Mouse (Mus musculus): ENCODE measurements around the gene Mxra7. TPM values are rescaled to one million over a fixed set of nuclear protein-coding genes. Genes with fewer than 3 reads are reported as not detected.
"Not testable (repeated sequence)": the region's sequence is repeated elsewhere in the genome, so short reads cannot be mapped to it uniquely, and the experiment has no call there.

The Mxra7 gene
- 0.74 TPM in 1 of 2 replicates, not detected in the other for total RNA-seq (2017)

GRCm38 (mm10) chr11:116827534-116828165, at the start of gene Mxra7:
Gene Mxra7, minus strand, starts transcription at chr11:116828046.
- ATAC-seq (ENCODE audit: extremely low read depth, insufficient number of reproducible peaks, low FRiP score, poor library complexity, severe bottlenecking) = 0 out of 2 replicates have a peak, but pooled peaks have one; percentile 23

GRCm38 (mm10) chr11:116873987-116874386, 46.1 kb upstream of the Mxra7 start:
- ATAC-seq (ENCODE audit: extremely low read depth, insufficient number of reproducible peaks, low FRiP score, poor library complexity, severe bottlenecking) = no peak

- no peak for ATAC-seq (ENCODE audit: extremely low read depth, insufficient number of reproducible peaks, low FRiP score, poor library complexity, severe bottlenecking)
Measured at GRCm38 (mm10) chr11:116871538-116871937, 43.7 kb upstream of the Mxra7 start.

GRCm38 (mm10) chr11:116869641-116870040, 41.8 kb upstream of the Mxra7 start:
- no peak for ATAC-seq (ENCODE audit: extremely low read depth, insufficient number of reproducible peaks, low FRiP score, poor library complexity, severe bottlenecking)

GRCm38 (mm10) chr11:116869223-116869622, 41.4 kb upstream of the Mxra7 start:
- no peak for ATAC-seq (ENCODE audit: extremely low read depth, insufficient number of reproducible peaks, low FRiP score, poor library complexity, severe bottlenecking)

GRCm38 (mm10) chr11:116868129-116868528, 40.3 kb upstream of the Mxra7 start:
- ATAC-seq (ENCODE audit: extremely low read depth, insufficient number of reproducible peaks, low FRiP score, poor library complexity, severe bottlenecking) = no peak

- no peak for ATAC-seq (ENCODE audit: extremely low read depth, insufficient number of reproducible peaks, low FRiP score, poor library complexity, severe bottlenecking)
Measured at GRCm38 (mm10) chr11:116865945-116866585, 38.2 kb upstream of the Mxra7 start.

- ATAC-seq (ENCODE audit: extremely low read depth, insufficient number of reproducible peaks, low FRiP score, poor library complexity, severe bottlenecking) = no peak
Measured at GRCm38 (mm10) chr11:116864444-116864843, 36.6 kb upstream of the Mxra7 start.

- ATAC-seq (ENCODE audit: extremely low read depth, insufficient number of reproducible peaks, low FRiP score, poor library complexity, severe bottlenecking) = no peak
Measured at GRCm38 (mm10) chr11:116857183-116857850, 29.5 kb upstream of the Mxra7 start.

GRCm38 (mm10) chr11:116854279-116854678, 26.4 kb upstream of the Mxra7 start:
- no peak for ATAC-seq (ENCODE audit: extremely low read depth, insufficient number of reproducible peaks, low FRiP score, poor library complexity, severe bottlenecking)

GRCm38 (mm10) chr11:116853512-116853928, 25.7 kb upstream of the Mxra7 start:
- peak; percentile 63 for ATAC-seq (ENCODE audit: extremely low read depth, insufficient number of reproducible peaks, low FRiP score, poor library complexity, severe bottlenecking)

- ATAC-seq (ENCODE audit: extremely low read depth, insufficient number of reproducible peaks, low FRiP score, poor library complexity, severe bottlenecking) = peak; percentile 79
Measured at GRCm38 (mm10) chr11:116852891-116853511, 25.2 kb upstream of the Mxra7 start, which contains the start of gene Srsf2. Gene Srsf2, minus strand, starts transcription at chr11:116853094.

GRCm38 (mm10) chr11:116852291-116852890, 24.5 kb upstream of the Mxra7 start, which contains the start of gene Mfsd11:
Gene Mfsd11, plus strand, starts transcription at chr11:116852440.
- ATAC-seq (ENCODE audit: extremely low read depth, insufficient number of reproducible peaks, low FRiP score, poor library complexity, severe bottlenecking) = no peak

GRCm38 (mm10) chr11:116851576-116852290, 23.9 kb upstream of the Mxra7 start:
- no peak for ATAC-seq (ENCODE audit: extremely low read depth, insufficient number of reproducible peaks, low FRiP score, poor library complexity, severe bottlenecking)

- ATAC-seq (ENCODE audit: extremely low read depth, insufficient number of reproducible peaks, low FRiP score, poor library complexity, severe bottlenecking) = no peak
Measured at GRCm38 (mm10) chr11:116850833-116851477, 23.1 kb upstream of the Mxra7 start.

- no peak for ATAC-seq (ENCODE audit: extremely low read depth, insufficient number of reproducible peaks, low FRiP score, poor library complexity, severe bottlenecking)
Measured at GRCm38 (mm10) chr11:116850085-116850484, 22.2 kb upstream of the Mxra7 start.

- no peak for ATAC-seq (ENCODE audit: extremely low read depth, insufficient number of reproducible peaks, low FRiP score, poor library complexity, severe bottlenecking)
Measured at GRCm38 (mm10) chr11:116849587-116849986, 21.7 kb upstream of the Mxra7 start.

GRCm38 (mm10) chr11:116848877-116849178, 21.0 kb upstream of the Mxra7 start:
- not testable (repeated sequence) for ATAC-seq (ENCODE audit: extremely low read depth, insufficient number of reproducible peaks, low FRiP score, poor library complexity, severe bottlenecking)

All from neutrophil, adult 5-6 weeks (primary cell).